Mouse (Mus musculus) testis, postnatal 10 days (tissue): ENCODE results near the gene Bcas3.

Experiments used
- DNase-seq: peaks from one replicate; pipeline ENCODE4 v3.0.0; 2021; ENCODE audit warnings: low spot score

Bcas3 gene

GRCm38 (mm10) chr11:85621486-85621885, 268.5 kb downstream of the Bcas3 start:
- DNase-seq: no peak

GRCm38 (mm10) chr11:85621994-85622393, 269.0 kb downstream of the Bcas3 start:
- DNase-seq: no peak

- DNase-seq: no peak
Observed at GRCm38 (mm10) chr11:85625206-85625605, 272.2 kb downstream of the Bcas3 start.

- DNase-seq: no peak
Observed at GRCm38 (mm10) chr11:85626846-85627245, 273.9 kb downstream of the Bcas3 start.

GRCm38 (mm10) chr11:85627405-85627804, 274.4 kb downstream of the Bcas3 start:
- DNase-seq: no peak

GRCm38 (mm10) chr11:85628303-85629063, 275.5 kb downstream of the Bcas3 start:
- no peak for DNase-seq

- no peak for DNase-seq
Observed at GRCm38 (mm10) chr11:85632568-85632981, 279.6 kb downstream of the Bcas3 start.

- no peak for DNase-seq
Observed at GRCm38 (mm10) chr11:85638696-85639495, 285.9 kb downstream of the Bcas3 start.

GRCm38 (mm10) chr11:85640659-85641058, 287.7 kb downstream of the Bcas3 start:
- no peak for DNase-seq

GRCm38 (mm10) chr11:85641486-85641885, 288.5 kb downstream of the Bcas3 start:
- no peak for DNase-seq

- DNase-seq: no peak
Observed at GRCm38 (mm10) chr11:85642591-85642990, 289.6 kb downstream of the Bcas3 start.

GRCm38 (mm10) chr11:85643025-85643424, 290.1 kb downstream of the Bcas3 start:
- no peak for DNase-seq

GRCm38 (mm10) chr11:85643479-85644000, 290.6 kb downstream of the Bcas3 start:
- DNase-seq: no peak

GRCm38 (mm10) chr11:85644027-85644747, 291.2 kb downstream of the Bcas3 start:
- no peak for DNase-seq

GRCm38 (mm10) chr11:85644748-85645060, 291.7 kb downstream of the Bcas3 start:
- no peak for DNase-seq

GRCm38 (mm10) chr11:85645152-85645835, 292.3 kb downstream of the Bcas3 start:
- DNase-seq: no peak

- no peak for DNase-seq
Observed at GRCm38 (mm10) chr11:85648893-85649292, 295.9 kb downstream of the Bcas3 start.

- DNase-seq: no peak
Observed at GRCm38 (mm10) chr11:85649373-85649772, 296.4 kb downstream of the Bcas3 start.

GRCm38 (mm10) chr11:85657471-85657870, 304.5 kb downstream of the Bcas3 start:
- DNase-seq: no peak

- no peak for DNase-seq
Observed at GRCm38 (mm10) chr11:85660304-85660703, 307.3 kb downstream of the Bcas3 start.

- no peak for DNase-seq
Observed at GRCm38 (mm10) chr11:85667176-85667575, 314.2 kb downstream of the Bcas3 start.

GRCm38 (mm10) chr11:85667741-85668140, 314.8 kb downstream of the Bcas3 start:
- DNase-seq: no peak
